ENCODE assay signal across 28 mouse cellular contexts in the genomic region with DNA sequence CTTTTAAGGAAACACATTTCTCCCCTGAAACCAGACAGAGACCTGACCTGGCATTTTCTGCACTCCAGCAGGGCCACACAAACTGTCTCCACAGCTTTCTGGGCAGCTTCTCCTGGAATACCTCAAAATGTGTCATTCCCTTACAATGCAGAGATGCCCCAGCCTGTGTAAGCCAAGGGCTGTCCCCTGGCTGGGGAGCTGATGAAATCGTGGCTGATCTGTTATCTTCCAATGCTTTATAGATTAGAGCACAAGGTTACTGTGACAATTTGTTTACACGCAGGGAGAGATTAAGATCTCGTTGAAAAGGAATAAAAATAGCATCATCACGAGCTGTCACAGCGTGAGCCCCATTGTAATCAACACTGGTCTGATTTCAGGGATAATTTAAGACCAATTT.
DNase-seq lines count a peak whose midpoint lies in the region; ATAC-seq and TF ChIP-seq lines count a peak whose summit lies in the region.
"Had no signal": no experiment of that assay in that cellular context is flagged by ENCODE, and none has a peak within 500 bp of the region (broad histone marks: within the 10 kb centered on the region; RNA-seq: fewer than 3 reads in every experiment).

No protein-coding gene starts in this region.

- DNase-seq in adrenal gland, postnatal 14 days, result peak; percentile 15
- DNase-seq in adrenal gland, adult 18-20 months (ENCODE audit: low spot score in 2 of 2), result no peak
- DNase-seq in liver, adult 2 months (ENCODE audit: extremely low read depth, low read depth, low spot score), result peak; percentile 50
- DNase-seq in liver, result no peak
- peak; percentile 1 for DNase-seq in midbrain, postnatal 0 days (ENCODE audit: low spot score)
- DNase-seq in midbrain, embryonic 14.5 days, result no peak
- DNase-seq: cerebellum, adult 8-10 months; embryo, embryonic 11 days; gastrocnemius, postnatal 25 days; heart, adult 11 months; heart, postnatal 36 days; kidney, adult 8-10 months; layer of hippocampus, adult 9-11 months; lung, adult 18-20 months; lung, postnatal 10 days; retina, postnatal 1 day; right cerebral cortex, postnatal 14 days had no signal

- WGBS in liver, adult 2 months, result 15% methylated on average over 5 of the region's 5 CpGs
- 30% methylated on average over 5 of the region's 5 CpGs for WGBS in midbrain, postnatal 0 days
- WGBS in midbrain, embryonic 14.5 days, result 14% methylated on average over 5 of the region's 5 CpGs

- no peak overlapping the region for H3K27ac ChIP-seq in liver, adult 2 months (replicated peaks; ENCODE audit: insufficient read depth, low read depth, low read length)
- no peak overlapping the region for H3K27ac ChIP-seq in midbrain, postnatal 0 days (ENCODE audit: low read depth, low read length)
- H3K27ac ChIP-seq in midbrain, embryonic 14.5 days (replicated peaks; ENCODE audit: low read depth, low read length), result no peak overlapping the region
- H3K27ac ChIP-seq: embryonic facial prominence, embryonic 12.5 days; forebrain, embryonic 15.5 days; heart, embryonic 15.5 days; hindbrain, embryonic 12.5 days; hindbrain, postnatal 0 days; liver, embryonic 12.5 days; neural tube, embryonic 15.5 days had no signal

- H3K79me2 ChIP-seq in liver, adult 2 months (ENCODE audit: control insufficient read depth, insufficient read depth, low read length), result no peaks in the 10 kb centered on the region

- TF ChIP-seq POLR2A in liver, adult 2 months (IDR thresholded peaks at IDR 0.05; ENCODE audit: extremely low read depth, insufficient read depth, low read length), result no peak

- no peak overlapping the region for H3K9ac ChIP-seq in liver, adult 2 months (ENCODE audit: low read depth, low read length)
- H3K9ac ChIP-seq in midbrain, postnatal 0 days (replicated peaks; ENCODE audit: low read length, poor library complexity, severe bottlenecking), result no peak overlapping the region
- no peak overlapping the region for H3K9ac ChIP-seq in midbrain, embryonic 14.5 days (replicated peaks; ENCODE audit: low read length)
- H3K9ac ChIP-seq: embryonic facial prominence, embryonic 12.5 days; forebrain, embryonic 15.5 days; heart, embryonic 15.5 days; hindbrain, embryonic 12.5 days; liver, embryonic 12.5 days; neural tube, embryonic 15.5 days had no signal

- TF ChIP-seq CTCF in liver, adult 2 months (IDR thresholded peaks at IDR 0.05; ENCODE audit: low read depth, low read length), result no peak
- no peak for TF ChIP-seq CTCF in midbrain, postnatal 0 days (IDR thresholded peaks at IDR 0.05)

- no peaks in the 10 kb centered on the region for H3K9me3 ChIP-seq in midbrain, postnatal 0 days (ENCODE audit: low read length)
- H3K9me3 ChIP-seq in midbrain, embryonic 14.5 days (ENCODE audit: control insufficient read depth, low read length), result no peaks in the 10 kb centered on the region
- H3K9me3 ChIP-seq: embryonic facial prominence, embryonic 12.5 days; forebrain, embryonic 15.5 days; heart, embryonic 10.5 days; heart, embryonic 15.5 days; hindbrain, embryonic 12.5 days; liver, embryonic 12.5 days; neural tube, embryonic 15.5 days had no signal

- no peaks in the 10 kb centered on the region for H3K4me1 ChIP-seq in liver, adult 2 months (ENCODE audit: control insufficient read depth, insufficient read depth, low read length)
- no peaks in the 10 kb centered on the region for H3K4me1 ChIP-seq in midbrain, postnatal 0 days (ENCODE audit: insufficient read depth, low read length)
- peaks cover 8% of the 10 kb centered on the region; the same call in 1 of the 2 replicates for H3K4me1 ChIP-seq in midbrain, embryonic 14.5 days (ENCODE audit: control insufficient read depth, insufficient read depth, low read length)
- H3K4me1 ChIP-seq: heart, embryonic 15.5 days; liver, embryonic 12.5 days had no signal

- no peak overlapping the region for H3K4me2 ChIP-seq in midbrain, postnatal 0 days (ENCODE audit: low read depth, low read length, poor library complexity, severe bottlenecking)
- H3K4me2 ChIP-seq in midbrain, embryonic 14.5 days (ENCODE audit: low read length), result no peak overlapping the region
- H3K4me2 ChIP-seq: embryonic facial prominence, embryonic 12.5 days; forebrain, embryonic 15.5 days; heart, embryonic 15.5 days; hindbrain, embryonic 12.5 days; liver, embryonic 12.5 days; neural tube, embryonic 15.5 days had no signal

- no peak overlapping the region for H3K4me3 ChIP-seq in liver, adult 2 months (ENCODE audit: insufficient read depth, low read depth, low read length)
- no peak overlapping the region for H3K4me3 ChIP-seq in midbrain, postnatal 0 days (ENCODE audit: low read depth, low read length)
- no peak overlapping the region for H3K4me3 ChIP-seq in midbrain, embryonic 14.5 days (replicated peaks; ENCODE audit: low read depth, low read length)
- H3K4me3 ChIP-seq: embryonic facial prominence, embryonic 12.5 days; forebrain, embryonic 15.5 days; heart, embryonic 10.5 days; heart, embryonic 15.5 days; hindbrain, embryonic 12.5 days; liver, embryonic 12.5 days; neural tube, embryonic 15.5 days had no signal

- H3K27me3 ChIP-seq in liver, adult 2 months (ENCODE audit: control insufficient read depth, insufficient read depth, low read length), result no peaks in the 10 kb centered on the region
- H3K27me3 ChIP-seq in midbrain, postnatal 0 days (ENCODE audit: insufficient read depth, low read length), result no peaks in the 10 kb centered on the region; the same call in 1 of the 2 replicates
- H3K27me3 ChIP-seq in midbrain, embryonic 14.5 days (ENCODE audit: control insufficient read depth, insufficient read depth, low read length), result no peaks in the 10 kb centered on the region
- H3K27me3 ChIP-seq: heart, embryonic 15.5 days; liver, embryonic 12.5 days had no signal

- ATAC-seq in midbrain, postnatal 0 days (ENCODE audit: low FRiP score), result no peak
- no peak for ATAC-seq in midbrain, embryonic 14.5 days (ENCODE audit: low FRiP score, low TSS enrichment)
- ATAC-seq in inflammation-experienced regulatory T-cells, adult 6 months, result no peak
- ATAC-seq: CD4-positive, CD25-positive, alpha-beta regulatory T cell, adult 4 months; forebrain, embryonic 15.5 days; hindbrain, postnatal 0 days; intestine, embryonic 16.5 days; liver, embryonic 12.5 days had no signal

- no peaks in the 10 kb centered on the region for H3K36me3 ChIP-seq in liver, adult 2 months (ENCODE audit: control insufficient read depth, insufficient read depth, low read length)
- H3K36me3 ChIP-seq in midbrain, postnatal 0 days (ENCODE audit: insufficient read depth, low read length), result no peaks in the 10 kb centered on the region
- H3K36me3 ChIP-seq in midbrain, embryonic 14.5 days (ENCODE audit: control insufficient read depth, insufficient read depth, low read length), result no peaks in the 10 kb centered on the region
- H3K36me3 ChIP-seq: embryonic facial prominence, embryonic 12.5 days; forebrain, embryonic 15.5 days; heart, embryonic 10.5 days; heart, embryonic 15.5 days; hindbrain, embryonic 12.5 days; liver, embryonic 12.5 days; neural tube, embryonic 15.5 days had no signal

Comparison
In these comparisons a context has a peak if more than half of its experiments do, and no peak if none do; other contexts are left out.
1. DNase-seq: peak in adrenal gland, postnatal 14 days (single experiment), liver, adult 2 months (single experiment) and midbrain, postnatal 0 days (single experiment); none in adrenal gland, adult 18-20 months (0 of 2), liver (single experiment) and midbrain, embryonic 14.5 days (single experiment).